Mouse (Mus musculus): Measurements from ENCODE around the gene Npy4r.

Npy4r gene

DNA sequence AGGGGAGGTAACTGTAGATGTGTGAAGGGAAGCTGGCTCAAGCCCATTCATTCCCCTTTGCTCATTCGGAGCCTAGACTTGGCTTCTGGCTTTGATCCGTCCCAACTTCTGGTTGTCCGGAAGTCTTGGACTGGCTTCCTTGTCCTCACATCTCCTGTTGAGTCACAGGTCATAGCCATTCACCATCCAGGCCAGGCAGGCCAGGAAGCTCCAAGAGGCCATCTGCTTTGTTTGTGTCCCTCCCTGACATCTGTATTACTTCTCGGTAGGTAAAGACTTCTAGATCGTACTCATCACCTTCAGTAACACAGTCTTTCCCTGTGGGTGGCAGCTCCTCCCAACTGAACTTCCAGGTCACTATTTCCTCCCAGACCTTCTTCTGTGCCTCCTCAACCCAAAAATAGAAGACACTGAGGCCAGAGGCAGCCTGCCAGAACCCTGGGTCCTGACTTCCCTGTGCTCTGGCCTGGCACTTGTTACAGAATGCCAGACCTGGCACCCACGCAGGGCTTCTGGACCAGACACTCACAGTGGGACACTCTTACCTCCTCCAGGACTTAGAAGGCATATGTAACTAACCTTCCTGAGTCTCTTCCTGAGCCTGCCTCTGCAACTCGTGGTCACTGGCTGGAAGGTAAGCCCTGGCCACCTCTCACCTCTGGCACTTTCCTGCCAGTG, 33.1 kb downstream of the Npy4r start:
- DNase-seq (ENCODE audit: low spot score): no peak

GRCm38 (mm10) chr14:34114311-34114710, 38.0 kb downstream of the Npy4r start:
- DNase-seq (ENCODE audit: low spot score): no peak

- DNase-seq (ENCODE audit: low spot score): no peak
Measured at GRCm38 (mm10) chr14:34107594-34107993, 44.7 kb downstream of the Npy4r start.

DNA sequence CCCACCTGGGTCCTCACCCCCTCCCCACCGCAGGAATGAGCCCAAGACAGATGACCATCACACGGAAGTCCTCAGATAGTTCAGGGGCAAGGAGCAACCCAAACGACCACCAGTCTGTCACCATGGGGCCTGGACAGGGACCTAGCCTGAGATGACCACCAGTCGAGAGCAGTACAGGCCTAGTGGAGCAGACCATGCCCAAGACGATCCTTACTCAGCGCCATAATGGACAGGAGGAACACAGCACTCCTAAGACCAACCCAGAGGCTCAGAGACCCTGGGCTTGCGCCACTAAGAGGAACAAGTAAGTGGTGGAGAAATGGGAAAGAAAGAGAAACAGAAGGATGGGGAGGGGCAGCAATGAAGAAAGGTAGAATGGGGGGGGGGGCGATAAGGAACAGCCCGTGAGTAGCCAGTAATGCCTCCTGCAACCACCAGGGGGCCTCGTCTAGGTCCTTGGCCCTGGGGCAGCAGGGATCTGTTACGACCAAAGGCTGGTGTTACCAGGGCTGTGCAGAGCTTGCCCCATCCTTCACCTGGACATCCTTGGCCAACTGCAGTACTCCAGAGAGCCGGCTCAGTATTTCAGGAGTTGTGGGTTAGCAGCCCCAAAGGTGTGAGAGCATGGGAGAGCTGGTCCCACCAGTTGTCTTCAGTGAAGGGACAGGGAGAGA, 45.8 kb downstream of the Npy4r start:
- DNase-seq (ENCODE audit: low spot score): peak; percentile 49

DNA sequence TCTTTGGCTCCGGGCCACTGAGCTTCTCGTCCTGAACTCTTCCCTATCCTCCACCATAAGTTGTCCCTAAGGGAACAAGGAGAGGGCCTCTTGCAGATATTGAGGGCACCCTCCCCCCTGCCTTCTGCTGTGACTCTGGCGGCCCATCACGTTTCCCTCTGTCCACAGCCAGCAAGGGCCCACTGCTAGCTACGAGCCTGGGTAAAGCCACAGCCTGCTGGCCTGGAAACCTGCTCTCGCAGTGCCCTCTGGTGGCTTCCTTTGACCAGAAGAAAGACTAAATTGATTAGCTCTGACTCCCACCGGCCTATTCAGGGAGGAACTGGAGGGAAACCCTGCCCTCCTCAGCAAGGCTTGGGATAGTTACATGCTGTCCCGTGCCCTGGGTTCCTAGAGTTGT, 47.4 kb downstream of the Npy4r start:
- DNase-seq (ENCODE audit: low spot score): peak; percentile 80

DNA sequence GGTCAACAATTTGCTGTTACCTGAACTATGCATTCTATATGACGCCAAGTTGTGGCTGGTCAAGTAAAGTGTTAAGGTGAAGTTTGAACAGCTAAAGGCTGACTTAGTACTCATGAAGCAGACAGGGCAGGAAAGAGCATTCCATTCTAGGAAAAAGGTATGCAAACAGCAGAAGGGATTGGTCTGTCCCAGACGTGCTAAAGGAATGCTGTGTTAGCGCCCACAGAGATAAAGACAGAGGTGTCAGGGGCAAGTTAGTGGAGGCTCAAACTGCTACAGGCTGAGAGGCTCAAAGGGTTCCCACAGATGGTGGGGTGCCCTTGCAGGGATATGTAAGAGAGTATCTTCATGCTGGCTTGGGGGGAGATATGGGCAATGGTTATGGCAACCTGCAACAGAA, 48.4 kb downstream of the Npy4r start:
- no peak for DNase-seq (ENCODE audit: low spot score)

DNA sequence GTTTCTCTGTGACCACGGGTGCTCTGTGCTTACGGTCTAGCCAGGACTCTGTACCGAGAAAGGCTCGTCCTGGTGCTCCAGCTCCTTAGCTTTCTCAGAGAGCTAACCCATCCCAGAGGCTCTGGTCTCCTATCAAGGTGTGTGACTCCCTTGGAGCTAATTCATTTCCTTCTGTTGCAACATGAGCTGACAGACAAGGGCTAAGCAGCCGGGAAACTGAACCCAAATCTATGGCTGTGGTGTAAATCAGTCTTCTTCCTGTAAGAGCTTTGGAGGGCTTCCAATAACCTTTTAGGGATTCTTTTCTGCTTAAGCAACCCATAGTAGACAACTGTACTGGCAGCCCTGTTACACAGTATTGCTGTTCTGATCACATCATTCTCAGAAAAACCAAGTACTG, 49.7 kb downstream of the Npy4r start, which contains the start of gene A630023A22Rik:
A630023A22Rik (minus strand) TSS at position 154 of the 400 bp plus-strand sequence.
- no peak for DNase-seq (ENCODE audit: low spot score)

GRCm38 (mm10) chr14:34096161-34096560, 56.1 kb downstream of the Npy4r start:
- DNase-seq (ENCODE audit: low spot score): no peak

Data from embryo, embryonic 10.5 days (tissue).